Mouse (Mus musculus) forebrain, embryonic 16.5 days (tissue): ENCODE results near the gene Golt1b. TPM values are rescaled to one million over a fixed set of nuclear protein-coding genes. Genes with fewer than 3 reads are reported as not detected.

ENCODE experiments used
- ATAC-seq: fragments of 200-750 bp; cut with Nextera tagmentation; 2 replicates; pipeline ENCODE4 v1.8.0; 2017; ENCODE audit warnings: mild to moderate bottlenecking, moderate library complexity
- H3K27ac ChIP-seq: fragments of 300-500 bp; sonication (generic); 2 replicates; pipeline ENCODE4 v1.5.1; 2014; ENCODE audit warnings: low read length, control low read depth
- H3K27me3 ChIP-seq: fragments of 300-500 bp; sonication (generic); replicated peaks from 2 replicates; pipeline ENCODE4 v1.6.1; 2014; ENCODE audit warnings: low read length; ENCODE audit not compliant: control insufficient read depth, insufficient read depth
- H3K36me3 ChIP-seq: fragments of 300-500 bp; sonication (generic); 2 replicates; pipeline ENCODE4 v1.6.1; 2014; ENCODE audit not compliant: control insufficient read depth, insufficient read depth
- H3K4me1 ChIP-seq: fragments of 300-500 bp; sonication (generic); replicated peaks from 2 replicates; pipeline ENCODE4 v1.6.1; 2014; ENCODE audit warnings: low read length; ENCODE audit not compliant: control insufficient read depth, insufficient read depth
- H3K4me2 ChIP-seq: fragments of 300-500 bp; sonication (generic); 2 replicates; pipeline ENCODE4 v1.6.1; 2014; ENCODE audit warnings: mild to moderate bottlenecking, low read length, control low read depth
- H3K4me3 ChIP-seq: fragments of 300-500 bp; sonication (generic); replicated peaks from 2 replicates; pipeline ENCODE4 v1.5.1; 2014; ENCODE audit warnings: mild to moderate bottlenecking, low read length, control low read depth
- H3K9ac ChIP-seq: fragments of 300-500 bp; sonication (generic); replicated peaks from 2 replicates; pipeline ENCODE4 v1.6.1; 2014; ENCODE audit warnings: low read depth, low read length, control low read depth
- H3K9me3 ChIP-seq: fragments of 300-500 bp; sonication (generic); 2 replicates; pipeline ENCODE4 v1.6.1; 2016; ENCODE audit warnings: low read length; ENCODE audit not compliant: control insufficient read depth
- WGBS: fragments of 180-500 bp; shearing (Covaris S2); extraction: QIAGEN DNeasy Blood & Tissue Kit; methylation state at CpG from one replicate; pipeline ENCODE4 v1.1.7; 2014; 5-methylcytosine and 5-hydroxymethylcytosine counted together
- polyA plus RNA-seq: library from polyadenylated mRNA; unstranded; fragments of >200 nt; fragmentation: Nextera tagmentation; extraction: Ambion mirVana; gene quantifications from 2 replicates; pipeline ENCODE4 v1.2.1, GENCODE M21; 2015

Golt1b gene
- polyA plus RNA-seq, 1 experiment from 2014 or later = 86.4 TPM

GRCm38 (mm10) chr6:142357106-142357505, 29.9 kb upstream of the Golt1b start:
- 83% methylated on average over 7 of the region's 7 CpGs for WGBS
- Histone ChIP-seq H3K27me3 (no peaks in the 10 kb centered on the region), H3K36me3 (peaks cover 44% of the 10 kb centered on the region)

DNA sequence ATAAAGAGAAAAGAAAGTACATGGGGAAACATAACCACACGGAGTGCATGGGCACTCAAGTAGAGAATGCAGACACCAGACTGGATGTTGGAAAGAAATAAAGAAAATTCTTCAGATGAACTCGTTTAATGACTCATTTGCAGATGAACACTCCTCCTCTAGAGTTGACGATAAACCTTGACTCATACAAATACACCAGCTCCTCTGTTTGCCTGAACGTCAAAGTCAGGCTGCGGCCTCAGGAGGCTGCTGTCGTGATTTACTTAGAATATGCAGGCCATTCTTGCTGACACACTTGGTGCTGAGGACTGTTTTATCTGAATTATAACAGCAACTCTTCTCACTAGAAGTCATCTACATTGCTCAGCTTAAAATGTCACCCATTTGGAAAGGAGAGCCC, 25.0 kb upstream of the Golt1b start:
- Histone ChIP-seq H3K9ac (no peak overlapping the region), H3K27me3 (no peaks in the 10 kb centered on the region), H3K4me2 (no peak overlapping the region), H3K4me3 (no peak overlapping the region), H3K36me3 (peaks cover 39% of the 10 kb centered on the region), H3K9me3 (no peaks in the 10 kb centered on the region), H3K27ac (no peak overlapping the region), H3K4me1 (no peaks in the 10 kb centered on the region)
- ATAC-seq = no peak
- WGBS = 93% methylated on average over 6 of the region's 6 CpGs

More at GRCm38 (mm10) chr6:142357106-142357505, 29.9 kb upstream of the Golt1b start:
- no peak overlapping the region for H3K4me2 ChIP-seq
- no peak for ATAC-seq
- no peak overlapping the region for H3K4me3 ChIP-seq
- no peaks in the 10 kb centered on the region for H3K9me3 ChIP-seq
- H3K27ac ChIP-seq = no peak overlapping the region
- no peaks in the 10 kb centered on the region for H3K4me1 ChIP-seq
- no peak overlapping the region for H3K9ac ChIP-seq

- H3K4me2 ChIP-seq = no peak overlapping the region
- peaks cover 37% of the 10 kb centered on the region for H3K36me3 ChIP-seq
- no peak overlapping the region for H3K9ac ChIP-seq
- ATAC-seq = no peak
- no peaks in the 10 kb centered on the region for H3K27me3 ChIP-seq
- H3K27ac ChIP-seq = no peak overlapping the region
- no peaks in the 10 kb centered on the region for H3K4me1 ChIP-seq
- 73% methylated on average over 9 of the region's 9 CpGs for WGBS
- H3K9me3 ChIP-seq = no peaks in the 10 kb centered on the region
- no peak overlapping the region for H3K4me3 ChIP-seq
These were observed 23.9 kb upstream of the Golt1b start for GRCm38 (mm10) chr6:142363019-142363576.

- Histone ChIP-seq H3K4me1 (no peaks in the 10 kb centered on the region), H3K9me3 (no peaks in the 10 kb centered on the region), H3K27ac (no peak overlapping the region), H3K9ac (no peak overlapping the region), H3K36me3 (peaks cover 19% of the 10 kb centered on the region), H3K4me2 (no peak overlapping the region), H3K27me3 (no peaks in the 10 kb centered on the region), H3K4me3 (no peak overlapping the region)
- 89% methylated on average over 8 of the region's 8 CpGs for WGBS
- ATAC-seq = no peak
These were observed 21.1 kb upstream of the Golt1b start for GRCm38 (mm10) chr6:142365742-142366472.

GRCm38 (mm10) chr6:142366473-142367018, 20.5 kb upstream of the Golt1b start:
- no peak overlapping the region for H3K27ac ChIP-seq
- H3K9me3 ChIP-seq = no peaks in the 10 kb centered on the region
- H3K4me1 ChIP-seq = no peaks in the 10 kb centered on the region
- no peak overlapping the region for H3K9ac ChIP-seq
- peaks cover 16% of the 10 kb centered on the region for H3K36me3 ChIP-seq
- no peaks in the 10 kb centered on the region for H3K27me3 ChIP-seq
- ATAC-seq = no peak
- no peak overlapping the region for H3K4me2 ChIP-seq
- no peak overlapping the region for H3K4me3 ChIP-seq
- WGBS = 96% methylated on average over 10 of the region's 10 CpGs

DNA sequence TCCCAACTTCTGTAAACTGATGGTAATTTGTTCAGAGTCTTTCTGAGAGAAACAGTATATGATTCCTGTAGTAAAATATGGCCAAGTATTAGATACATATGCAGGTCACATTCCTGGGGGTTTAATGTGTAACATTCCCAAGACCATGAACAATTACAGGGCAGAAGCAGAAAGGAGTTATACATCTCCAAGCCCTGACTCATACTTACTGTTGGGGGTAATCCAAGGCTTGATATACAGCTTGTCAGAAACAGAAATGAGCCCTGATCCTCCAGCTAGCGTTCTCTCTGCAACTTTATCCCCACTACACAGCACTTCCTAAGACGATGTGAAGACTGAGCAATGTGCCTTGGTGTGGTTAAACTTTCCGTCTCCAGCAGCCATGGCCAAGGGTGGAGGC, 19.5 kb upstream of the Golt1b start:
- WGBS = 94% methylated on average over 3 of the region's 3 CpGs
- no peaks in the 10 kb centered on the region for H3K4me1 ChIP-seq
- no peak for ATAC-seq
- no peak overlapping the region for H3K9ac ChIP-seq
- H3K9me3 ChIP-seq = no peaks in the 10 kb centered on the region
- H3K4me2 ChIP-seq = no peak overlapping the region
- H3K27ac ChIP-seq = no peak overlapping the region
- no peak overlapping the region for H3K4me3 ChIP-seq
- no peaks in the 10 kb centered on the region for H3K27me3 ChIP-seq
- H3K36me3 ChIP-seq = peaks cover 10% of the 10 kb centered on the region

- H3K4me3 ChIP-seq = no peak overlapping the region
- no peak overlapping the region for H3K27ac ChIP-seq
- no peaks in the 10 kb centered on the region for H3K4me1 ChIP-seq
- H3K36me3 ChIP-seq = peaks cover 9% of the 10 kb centered on the region
- no peak for ATAC-seq
- no peak overlapping the region for H3K9ac ChIP-seq
- H3K27me3 ChIP-seq = no peaks in the 10 kb centered on the region
- no peaks in the 10 kb centered on the region for H3K9me3 ChIP-seq
- H3K4me2 ChIP-seq = no peak overlapping the region
- 87% methylated on average over 3 of the region's 3 CpGs for WGBS
These were observed 17.5 kb upstream of the Golt1b start for GRCm38 (mm10) chr6:142369568-142369967.

GRCm38 (mm10) chr6:142377081-142377480, 9.9 kb upstream of the Golt1b start:
- ATAC-seq = no peak
- no peak overlapping the region for H3K27ac ChIP-seq
- H3K36me3 ChIP-seq = peaks cover 10% of the 10 kb centered on the region; the same call in 1 of the 2 replicates
- no peaks in the 10 kb centered on the region for H3K4me1 ChIP-seq
- 66% methylated on average over 1 of the region's 1 CpGs for WGBS
- H3K9me3 ChIP-seq = no peaks in the 10 kb centered on the region
- no peak overlapping the region for H3K9ac ChIP-seq
- H3K4me3 ChIP-seq = no peak overlapping the region
- no peaks in the 10 kb centered on the region for H3K27me3 ChIP-seq
- no peak overlapping the region for H3K4me2 ChIP-seq

DNA sequence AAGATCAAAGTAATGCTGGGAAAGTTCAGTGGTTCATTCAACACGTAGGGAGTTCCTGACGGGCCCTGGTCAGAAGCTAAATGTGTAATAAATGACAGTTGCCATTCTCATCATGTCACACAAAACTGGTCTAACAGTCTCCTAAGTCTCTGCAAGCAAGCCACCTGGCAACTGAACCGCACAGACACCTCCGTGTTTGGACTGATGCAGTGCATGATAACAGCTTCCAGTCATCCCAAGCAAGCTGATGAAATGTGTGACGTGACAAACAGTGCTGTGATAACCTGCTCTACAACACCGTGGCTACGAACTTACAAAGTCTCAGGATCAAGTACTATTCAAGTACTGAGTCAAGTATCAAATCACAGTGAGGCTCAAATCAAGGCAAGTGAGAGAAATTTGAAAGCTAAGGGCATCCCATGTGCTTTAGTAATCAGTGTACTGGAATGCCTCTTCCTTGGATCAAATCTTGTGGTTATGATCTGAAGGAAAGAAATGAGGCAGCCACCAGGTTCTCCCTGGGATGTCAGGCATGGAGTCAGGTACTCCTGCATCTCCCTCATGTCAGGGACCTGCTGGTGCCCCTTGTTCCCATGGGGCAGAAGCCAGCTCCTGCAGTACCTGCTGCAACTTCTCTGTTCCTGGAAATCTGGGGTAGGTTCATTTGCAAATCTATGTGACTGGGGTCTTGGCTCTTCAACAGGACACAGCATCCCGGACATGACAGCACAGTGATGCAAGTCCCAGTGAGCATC, 8.3 kb upstream of the Golt1b start:
- peaks cover 10% of the 10 kb centered on the region; the same call in 1 of the 2 replicates for H3K36me3 ChIP-seq

More for the DNA sequence above, 8.3 kb upstream of the Golt1b start:
- WGBS = 94% methylated on average over 8 of the region's 8 CpGs
- no peak for ATAC-seq
- Histone ChIP-seq H3K27ac (no peak overlapping the region), H3K4me1 (no peaks in the 10 kb centered on the region), H3K4me2 (no peak overlapping the region), H3K27me3 (no peaks in the 10 kb centered on the region), H3K9me3 (no peaks in the 10 kb centered on the region), H3K9ac (no peak overlapping the region), H3K4me3 (no peak overlapping the region)
